Mouse (Mus musculus) layer of hippocampus, postnatal 36 days (tissue): Measurements from ENCODE around the gene Sae1. TPM values are rescaled to one million over a fixed set of nuclear protein-coding genes. Genes with fewer than 3 reads are reported as not detected.

Source experiments
- DNase-seq, 2 experiments: peaks; one replicate each; pipeline ENCODE4 v3.0.0; 2022
- total RNA-seq, 2 experiments: library from RNA; stranded (reverse); gene quantifications; 2 replicates each; pipeline ENCODE4 v1.2.3; 2021

Sae1 gene
- total RNA-seq, 2 experiments from 2014 or later, result 88.7 to 97.5 TPM

DNA sequence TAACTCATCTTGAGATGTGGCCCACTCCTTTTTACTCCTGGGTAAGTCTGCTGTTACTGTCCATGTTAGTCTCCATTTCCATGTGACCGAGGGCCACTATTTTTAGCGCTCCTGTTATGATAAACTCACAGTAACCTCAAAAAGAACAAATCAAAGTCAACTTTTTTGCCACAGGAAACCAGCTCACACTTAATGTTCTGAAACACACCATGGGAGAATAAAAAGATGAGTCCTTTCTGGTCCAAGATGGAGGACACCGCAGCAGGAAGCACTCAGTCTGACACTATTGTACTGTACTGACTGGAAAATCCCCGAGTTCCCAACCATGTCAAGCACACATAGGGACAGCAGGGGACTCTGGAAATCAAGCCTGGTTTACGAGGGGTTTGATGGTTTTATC, 37.6 kb downstream of the Sae1 start:
- DNase-seq, result no peak

DNA sequence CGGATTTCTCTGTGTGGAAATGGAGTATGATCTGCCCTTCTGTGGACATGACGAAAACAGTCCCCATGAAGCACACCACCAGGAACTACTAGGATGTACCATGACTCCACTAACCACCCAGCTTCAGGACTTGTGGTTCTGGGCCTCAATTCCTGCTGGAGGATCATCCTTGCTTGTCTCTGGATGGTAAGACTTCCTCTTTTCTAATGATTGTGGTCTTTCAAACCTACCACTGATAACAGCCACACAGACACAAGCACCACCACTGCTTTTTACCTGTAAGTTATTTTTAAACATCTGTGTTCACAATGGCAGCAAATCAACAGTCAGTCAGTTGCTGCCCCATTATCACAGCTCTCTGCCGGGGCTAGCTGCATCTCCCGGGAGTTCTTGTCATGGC, 42.3 kb downstream of the Sae1 start:
- no peak for DNase-seq

DNA sequence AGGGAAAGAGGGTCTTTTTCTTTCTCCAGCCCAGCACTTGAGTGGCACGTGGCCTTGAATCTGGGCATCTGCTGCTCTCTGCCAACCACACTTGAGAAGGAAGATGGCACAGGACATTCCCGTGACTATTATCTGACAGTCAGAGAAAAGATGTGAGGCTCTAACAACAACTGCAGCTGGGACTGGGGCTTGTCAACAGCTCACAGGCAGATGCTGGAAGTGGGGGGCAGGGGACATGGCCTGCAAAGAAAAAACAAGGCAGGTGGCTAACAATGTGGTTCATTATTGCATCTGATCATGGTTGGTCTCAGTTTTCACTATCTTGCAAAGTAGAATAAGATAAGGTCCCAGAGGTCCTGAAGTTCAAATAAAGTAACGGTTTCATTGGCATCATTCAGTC, 43.0 kb downstream of the Sae1 start:
- no peak for DNase-seq

DNA sequence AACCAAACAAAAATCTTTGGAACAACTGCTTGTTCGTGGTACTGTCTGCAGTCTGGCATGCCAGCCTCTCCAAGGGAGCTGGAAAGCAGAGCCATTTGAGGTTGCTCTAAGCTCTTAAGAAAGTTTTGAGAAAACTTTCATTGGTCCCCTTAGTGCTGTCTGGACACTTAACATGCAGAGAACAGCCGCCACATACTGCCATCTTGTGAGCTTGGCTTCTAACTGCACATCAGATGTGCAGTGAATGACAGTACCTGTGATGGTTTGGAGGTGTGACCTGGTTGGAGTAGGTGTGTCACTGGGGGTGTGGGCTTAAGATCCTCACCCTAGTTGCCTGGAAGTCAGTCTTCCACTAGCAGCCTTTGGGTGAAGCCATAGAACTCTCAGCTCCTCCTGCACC, 49.9 kb downstream of the Sae1 start:
- no peak for DNase-seq

DNA sequence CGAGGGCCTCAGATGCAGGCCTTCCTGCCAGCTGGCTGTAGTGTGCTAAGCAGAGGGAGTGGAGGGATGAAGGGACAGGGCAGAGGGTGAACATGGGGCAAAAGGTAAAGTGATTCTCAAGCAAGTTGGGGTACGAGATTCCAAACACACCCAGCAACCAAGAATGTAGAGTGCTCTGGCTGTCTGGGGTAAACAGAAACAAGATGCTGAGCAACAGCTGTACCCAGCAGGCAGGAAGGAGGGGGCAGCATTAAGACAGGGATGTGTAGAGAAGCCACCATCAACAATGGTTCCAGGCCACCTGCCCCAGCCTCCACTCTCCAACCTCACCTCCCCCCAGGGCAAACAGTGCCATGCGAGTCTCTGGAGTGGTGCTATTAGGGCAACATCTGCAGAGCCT, 58.5 kb downstream of the Sae1 start:
- no peak for DNase-seq

DNA sequence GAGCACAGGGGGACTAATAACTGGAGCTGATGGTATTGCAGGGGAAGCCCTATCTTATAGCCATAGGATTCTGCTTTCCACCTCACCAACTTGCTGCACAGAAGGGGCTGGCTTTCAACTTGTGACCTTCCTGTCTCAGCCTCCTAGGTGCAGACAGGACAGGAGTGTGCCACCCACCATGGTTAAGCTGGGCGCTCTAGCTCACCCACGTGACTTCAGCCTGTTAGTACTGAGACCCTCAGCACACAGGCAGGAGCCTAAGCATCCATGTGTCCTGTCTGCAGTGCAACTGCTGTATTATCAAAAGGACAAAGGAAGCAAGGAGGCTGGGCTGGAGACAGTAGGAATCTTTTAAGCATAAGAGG, 61.0 kb downstream of the Sae1 start:
- DNase-seq, result no peak

DNA sequence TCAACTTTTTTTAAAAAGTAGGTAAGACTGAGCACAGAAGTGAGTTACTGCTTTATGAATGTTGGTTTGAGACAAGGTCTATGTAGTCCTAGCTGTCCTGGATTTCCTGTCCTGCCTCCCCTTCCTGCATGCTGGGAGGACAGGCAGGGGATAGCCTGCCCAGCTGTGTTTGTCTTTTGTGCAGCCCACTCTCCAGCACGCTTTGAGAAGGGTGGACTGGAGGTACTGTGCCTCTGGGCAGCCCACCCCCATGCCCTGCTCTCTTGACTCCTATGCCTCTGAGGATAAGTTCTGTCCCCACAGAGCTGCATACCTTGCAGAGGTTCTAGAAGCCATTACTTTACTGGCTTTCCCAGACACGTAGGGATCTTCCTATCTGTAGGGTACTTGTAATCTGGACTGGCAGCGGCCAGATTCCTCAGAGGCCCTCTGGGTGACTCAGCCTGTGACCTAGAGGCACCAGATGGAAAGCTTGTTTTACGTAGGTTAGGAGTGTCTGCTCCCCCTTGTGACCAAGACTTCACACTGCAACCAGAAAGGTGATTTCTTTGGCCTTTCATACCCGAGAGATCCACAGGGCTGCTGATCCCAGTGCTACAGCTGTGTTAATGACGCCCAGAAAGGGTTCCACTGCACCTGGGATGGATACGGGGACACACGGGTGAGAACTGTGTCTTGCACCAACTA, 61.5 kb downstream of the Sae1 start:
- peak in 1 of 2 experiments; percentile 29 for DNase-seq

DNA sequence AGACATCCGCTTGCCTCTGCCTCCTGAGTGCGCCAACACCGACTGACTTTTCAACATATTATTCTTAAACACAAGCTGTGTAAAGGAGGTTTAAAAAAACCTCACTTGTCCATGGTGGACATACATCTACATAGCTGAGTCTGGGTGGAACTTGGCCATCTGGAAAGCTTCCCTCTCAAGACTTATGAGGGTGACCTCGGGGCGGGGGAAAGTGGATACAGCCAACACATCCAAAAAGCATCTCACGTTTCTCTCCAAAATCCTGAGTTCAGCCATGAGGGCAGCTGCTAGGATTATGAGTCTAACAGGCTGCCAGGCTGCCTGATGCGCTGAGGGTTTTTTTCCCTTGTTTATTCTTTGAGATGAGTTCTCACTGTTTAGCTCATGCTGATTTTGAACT, 62.9 kb downstream of the Sae1 start:
- DNase-seq, result no peak

DNA sequence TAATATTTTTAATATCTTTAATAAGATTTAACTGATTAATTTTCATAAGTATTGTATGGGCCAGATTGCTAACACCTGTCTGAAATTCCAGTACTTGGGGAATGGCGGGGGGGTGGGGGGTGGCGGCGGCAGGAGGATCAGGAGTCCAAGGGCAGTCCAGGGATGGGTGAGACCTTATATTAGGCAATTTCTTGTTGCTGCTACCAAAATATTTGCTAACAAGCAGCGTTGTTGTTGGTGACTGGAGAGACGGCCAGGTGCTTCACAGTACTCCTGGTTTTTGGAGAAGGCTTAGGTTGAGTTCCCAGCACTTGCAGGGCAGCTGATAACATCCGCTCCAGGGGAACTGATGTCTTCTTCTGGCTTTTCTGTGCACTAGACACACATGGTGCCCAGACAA, 67.1 kb downstream of the Sae1 start:
- DNase-seq, result no peak

DNA sequence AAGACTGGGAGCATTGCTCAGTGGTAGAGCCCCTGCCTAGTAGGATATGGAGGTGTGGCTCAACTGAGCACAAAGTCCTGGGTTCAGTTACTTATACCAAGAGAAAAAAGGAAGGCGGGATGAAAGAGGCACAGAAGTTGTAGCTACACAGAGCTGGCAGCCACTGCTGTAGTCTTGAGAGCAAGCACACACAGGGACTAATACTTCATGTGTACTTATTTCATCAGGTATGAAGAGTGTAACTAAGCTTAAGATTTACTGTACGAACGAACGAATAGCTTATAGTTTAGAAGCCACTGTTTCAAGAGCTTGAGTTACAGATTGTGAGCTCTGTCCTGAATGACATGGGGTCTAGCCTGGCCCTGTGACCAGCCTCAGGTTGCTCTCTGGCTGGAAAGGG, 68.4 kb downstream of the Sae1 start:
- no peak for DNase-seq

DNA sequence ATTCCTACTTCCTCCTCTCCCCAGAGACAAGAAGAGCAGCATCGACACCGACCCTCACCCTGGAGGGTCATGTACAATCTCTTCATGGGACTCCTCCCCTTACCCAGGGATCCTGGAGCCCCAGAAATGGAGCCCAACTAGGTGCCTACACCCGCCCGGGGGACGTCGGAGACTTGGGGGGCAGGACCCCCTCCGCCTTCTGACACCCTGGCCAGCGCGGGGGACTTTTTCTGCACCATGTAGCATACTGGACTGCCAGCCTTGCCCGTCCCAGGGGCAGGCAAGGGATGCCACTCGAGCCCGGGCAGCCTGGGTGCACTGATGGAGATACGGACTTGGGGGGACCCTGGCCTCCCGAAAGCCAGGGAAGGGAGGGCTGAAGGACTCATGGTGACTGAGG, 70.5 kb downstream of the Sae1 start:
- no peak for DNase-seq

DNA sequence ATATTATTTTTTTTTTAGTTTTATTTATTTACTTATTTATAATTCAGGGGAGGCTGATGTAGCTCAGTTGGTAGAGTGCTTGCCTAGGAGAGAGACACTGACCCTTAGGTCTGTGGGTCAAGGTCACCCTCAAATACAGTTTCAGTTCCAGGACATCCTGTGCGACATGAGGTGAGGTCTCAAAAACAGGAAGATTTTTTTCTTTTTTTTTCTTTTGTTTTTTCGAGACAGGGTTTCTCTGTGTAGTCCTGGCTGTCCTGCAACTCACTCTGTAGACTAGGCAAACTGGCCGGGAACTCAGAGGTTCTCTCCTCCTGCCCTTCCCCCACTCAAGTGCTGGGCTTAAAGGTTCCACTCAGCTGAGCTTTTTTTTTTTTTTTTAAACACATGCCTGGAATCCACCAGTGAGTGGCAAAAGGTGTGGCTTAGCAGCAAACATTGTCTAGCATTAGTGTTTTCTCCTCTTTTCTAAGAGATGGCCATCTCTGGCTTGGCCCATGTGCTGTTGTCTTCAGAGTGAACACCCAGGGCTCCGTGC, 72.3 kb downstream of the Sae1 start:
- DNase-seq, result no peak

DNA sequence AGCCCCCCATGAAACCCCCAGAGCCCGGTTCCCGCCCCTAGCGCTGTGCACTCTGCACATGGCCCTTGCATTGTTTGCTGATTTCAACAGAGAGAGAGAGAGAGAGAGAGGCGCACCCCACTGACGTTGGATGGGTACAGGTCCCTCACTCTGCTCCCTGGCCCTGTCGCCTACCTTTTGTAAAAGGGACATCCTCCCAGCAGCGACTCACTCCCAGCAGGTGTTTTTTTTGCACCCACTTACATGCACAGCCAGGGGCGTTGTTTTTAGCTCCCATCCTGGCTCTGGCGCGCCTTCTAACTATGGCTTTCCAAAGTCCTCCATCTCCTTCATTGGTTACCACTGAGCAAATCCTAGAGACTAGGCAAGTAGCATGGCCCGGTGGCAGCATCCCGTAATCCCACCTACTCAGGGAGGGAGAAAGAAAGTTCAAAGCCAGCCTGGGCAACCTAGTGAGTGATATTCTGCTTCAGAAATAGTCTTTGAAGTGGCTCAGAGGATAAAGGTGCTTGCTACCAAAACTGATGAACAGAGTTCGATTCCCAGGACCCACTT, 73.3 kb downstream of the Sae1 start:
- no peak for DNase-seq

DNA sequence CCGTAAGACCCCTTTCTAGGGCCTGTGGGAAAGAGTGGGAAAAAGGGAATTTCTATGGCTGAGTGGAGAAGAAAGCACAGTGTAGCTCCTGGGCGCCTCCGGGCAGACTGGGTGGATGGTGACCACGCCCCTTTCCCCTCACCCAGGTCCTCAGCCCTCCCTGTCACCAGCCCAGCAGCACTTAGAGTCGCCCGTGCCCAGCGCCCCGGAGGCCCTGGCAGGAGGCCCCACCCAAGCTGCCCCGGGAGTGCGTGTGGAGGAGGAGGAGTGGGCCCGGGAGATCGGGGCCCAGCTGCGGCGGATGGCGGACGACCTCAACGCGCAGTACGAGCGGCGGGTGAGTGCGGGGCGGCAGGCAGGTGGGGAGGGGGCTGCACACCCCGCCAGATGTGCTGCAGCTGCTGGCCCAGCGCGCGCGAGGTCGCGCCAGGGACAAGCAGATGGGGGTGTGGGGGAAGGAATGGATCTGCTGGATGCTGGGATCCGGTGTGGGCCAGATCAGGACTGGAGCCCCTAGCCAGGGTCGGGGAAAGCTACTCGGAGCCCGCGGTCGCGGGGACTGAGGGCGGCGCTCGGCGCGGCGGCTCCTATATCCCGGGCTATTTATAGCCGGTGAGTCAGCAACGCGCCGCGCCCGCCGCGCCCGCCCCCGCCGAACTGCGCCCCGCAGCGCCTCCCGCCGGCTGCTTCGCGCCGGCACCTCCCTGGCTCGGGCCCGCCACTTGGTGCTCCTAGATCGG, 74.0 kb downstream of the Sae1 start:
- peak; percentile 64 to 68 for DNase-seq

DNA sequence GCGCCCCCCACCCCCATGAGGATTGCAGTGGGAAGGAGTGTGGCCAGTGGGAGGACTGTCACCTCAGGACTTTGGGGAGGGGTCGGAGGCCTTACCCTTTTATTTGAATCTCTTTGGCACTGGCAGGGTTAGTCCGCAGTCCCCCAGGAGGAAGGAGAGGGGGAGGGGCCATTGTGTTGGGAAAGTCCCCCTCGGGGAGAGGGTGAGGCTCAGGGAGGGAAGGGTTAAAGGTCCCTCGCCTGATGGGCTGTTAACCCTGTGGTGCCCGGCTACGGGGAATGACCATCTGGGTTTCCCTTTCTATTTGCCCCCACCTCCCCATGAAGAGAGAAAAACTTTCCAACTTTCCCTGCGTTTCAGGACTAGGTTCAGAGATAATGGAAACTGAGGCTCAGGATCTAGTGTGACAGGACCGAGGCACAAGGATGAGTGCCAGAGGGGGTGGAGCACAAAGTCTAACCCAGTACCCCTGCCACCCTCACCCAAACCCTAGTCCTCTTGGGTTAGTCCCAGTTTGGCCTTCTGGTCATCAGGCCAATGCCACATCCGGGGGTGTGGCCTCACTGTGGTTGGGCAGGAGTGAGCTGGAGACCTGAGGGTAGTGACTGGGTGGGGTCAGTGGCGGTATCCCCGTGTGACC, 74.8 kb downstream of the Sae1 start:
- peak in 1 of 2 experiments; percentile 18 for DNase-seq

DNA sequence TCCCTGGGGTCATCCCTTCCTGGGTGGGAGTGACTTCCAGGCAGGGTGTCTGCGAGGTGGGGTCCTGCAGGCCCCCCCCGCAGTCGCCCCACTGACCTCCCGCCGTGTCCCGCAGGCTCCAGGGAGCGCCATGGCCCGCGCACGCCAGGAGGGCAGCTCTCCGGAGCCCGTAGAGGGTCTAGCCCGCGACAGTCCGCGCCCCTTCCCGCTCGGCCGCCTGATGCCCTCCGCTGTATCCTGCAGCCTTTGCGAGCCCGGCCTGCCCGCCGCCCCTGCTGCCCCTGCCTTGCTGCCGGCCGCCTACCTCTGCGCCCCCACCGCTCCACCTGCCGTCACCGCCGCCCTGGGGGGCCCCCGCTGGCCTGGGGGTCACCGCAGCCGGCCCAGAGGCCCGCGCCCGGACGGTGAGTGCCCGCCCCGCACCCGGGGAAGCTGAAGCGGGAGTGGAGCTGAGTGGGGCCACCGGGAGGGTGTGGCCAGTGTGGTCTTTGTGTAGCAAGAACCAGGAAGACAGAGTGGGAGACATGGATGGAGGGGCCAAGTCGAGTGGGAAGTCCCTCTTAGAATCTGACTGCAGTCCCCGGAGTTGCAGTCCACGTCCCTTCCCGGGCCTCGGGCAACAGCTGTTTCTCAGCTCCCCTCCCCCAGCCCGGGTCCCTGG, 75.5 kb downstream of the Sae1 start:
- DNase-seq, result peak in 1 of 2 experiments; percentile 19

DNA sequence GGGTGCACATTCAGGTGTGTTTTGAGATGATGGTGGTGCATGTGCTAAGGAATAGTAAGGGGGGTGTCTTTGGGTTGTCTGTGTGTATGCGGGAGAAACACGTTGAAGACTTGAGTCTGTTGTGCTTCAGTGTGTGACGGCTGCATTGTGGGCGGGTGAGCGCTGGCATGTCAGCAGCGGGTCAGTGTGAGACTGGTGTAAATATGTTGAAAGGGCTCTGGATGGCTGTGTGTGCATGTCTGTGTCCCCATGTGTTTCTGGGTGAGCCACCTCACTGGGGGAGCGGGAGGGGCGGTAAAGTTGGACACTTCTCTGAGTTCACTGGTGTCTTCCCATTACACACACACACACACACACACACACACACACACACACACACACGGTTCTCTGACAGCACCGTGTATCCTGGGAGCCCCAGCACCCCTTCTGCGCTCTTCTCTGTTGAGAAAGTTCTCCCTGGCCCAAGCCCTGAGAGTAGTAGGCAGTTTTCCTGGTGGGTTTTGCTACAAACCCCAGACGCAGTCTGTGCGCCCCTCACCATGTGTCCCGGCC, 76.1 kb downstream of the Sae1 start:
- peak in 1 of 2 experiments; percentile 33 for DNase-seq

DNA sequence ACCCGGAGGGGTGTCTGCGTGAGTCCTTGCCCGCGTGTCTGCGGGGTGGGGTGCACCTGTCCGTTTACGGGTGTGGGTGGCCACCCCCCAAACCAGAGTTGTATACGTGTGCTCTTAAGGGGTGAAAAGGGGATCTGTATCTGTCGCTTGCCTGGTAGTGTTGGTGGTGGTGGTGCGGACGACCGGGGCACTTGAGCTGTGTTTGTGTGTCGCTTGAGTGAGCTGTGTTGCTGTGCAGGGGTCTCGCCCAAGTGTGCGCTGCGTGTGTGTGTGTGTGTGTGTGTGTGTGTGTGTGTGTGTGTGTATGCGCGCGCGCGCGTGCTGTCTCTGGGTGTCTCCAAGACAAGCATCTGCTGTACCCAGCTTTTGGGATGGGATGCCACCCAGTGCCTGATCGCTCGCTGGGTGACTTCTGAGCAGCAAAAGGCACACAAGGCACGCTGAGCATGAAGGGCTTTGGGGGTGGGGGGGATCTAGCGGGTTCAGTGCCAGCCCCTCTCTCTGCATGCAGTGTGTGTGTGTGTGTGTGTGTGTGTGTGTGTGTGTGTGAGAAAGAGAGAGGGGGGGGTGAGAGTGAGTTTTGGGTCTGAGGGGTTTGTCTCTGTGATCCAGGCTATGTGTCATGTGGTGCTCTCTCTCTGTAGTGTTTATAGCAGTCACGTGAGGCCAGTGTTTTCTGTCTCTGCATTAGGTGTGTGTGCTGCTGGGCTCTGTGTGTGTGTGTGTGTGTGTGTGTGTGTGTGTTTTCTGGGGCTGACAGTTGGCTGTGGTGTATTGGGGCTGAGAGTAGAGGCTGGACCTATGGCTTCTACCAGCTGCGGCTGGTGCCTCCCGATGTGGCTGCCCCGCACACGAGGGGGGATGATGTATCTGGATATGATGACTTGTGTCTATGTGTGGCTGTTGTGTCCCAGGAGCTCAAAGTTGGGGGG, 76.8 kb downstream of the Sae1 start:
- DNase-seq, result peak; percentile 55 to 58

DNA sequence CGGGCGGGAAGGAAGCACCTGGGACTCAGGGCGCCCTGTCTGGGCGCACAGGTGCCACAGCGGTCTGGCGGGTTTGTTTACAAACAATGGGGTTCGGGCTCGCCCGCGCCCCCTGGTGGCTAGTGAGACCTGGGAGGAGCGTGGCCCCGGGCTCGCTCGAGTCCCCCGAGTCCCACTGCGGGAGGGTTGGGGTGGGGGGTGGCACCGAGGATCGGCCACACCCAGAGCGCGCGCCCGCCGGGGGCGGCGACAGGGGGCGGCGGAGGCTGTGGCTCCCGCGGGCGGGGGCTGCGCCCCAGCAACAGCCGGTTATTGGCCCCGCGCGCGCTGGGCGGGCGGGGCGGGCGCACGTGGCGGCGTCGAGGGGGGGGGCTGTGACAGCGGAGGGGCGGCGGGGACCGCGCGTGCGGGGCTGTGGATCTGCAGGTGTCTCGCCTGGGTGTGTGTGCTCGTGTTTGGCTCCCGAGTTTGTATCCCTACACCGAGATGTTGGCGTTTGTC, 77.5 kb downstream of the Sae1 start:
- DNase-seq, result peak; percentile 70 to 76

DNA sequence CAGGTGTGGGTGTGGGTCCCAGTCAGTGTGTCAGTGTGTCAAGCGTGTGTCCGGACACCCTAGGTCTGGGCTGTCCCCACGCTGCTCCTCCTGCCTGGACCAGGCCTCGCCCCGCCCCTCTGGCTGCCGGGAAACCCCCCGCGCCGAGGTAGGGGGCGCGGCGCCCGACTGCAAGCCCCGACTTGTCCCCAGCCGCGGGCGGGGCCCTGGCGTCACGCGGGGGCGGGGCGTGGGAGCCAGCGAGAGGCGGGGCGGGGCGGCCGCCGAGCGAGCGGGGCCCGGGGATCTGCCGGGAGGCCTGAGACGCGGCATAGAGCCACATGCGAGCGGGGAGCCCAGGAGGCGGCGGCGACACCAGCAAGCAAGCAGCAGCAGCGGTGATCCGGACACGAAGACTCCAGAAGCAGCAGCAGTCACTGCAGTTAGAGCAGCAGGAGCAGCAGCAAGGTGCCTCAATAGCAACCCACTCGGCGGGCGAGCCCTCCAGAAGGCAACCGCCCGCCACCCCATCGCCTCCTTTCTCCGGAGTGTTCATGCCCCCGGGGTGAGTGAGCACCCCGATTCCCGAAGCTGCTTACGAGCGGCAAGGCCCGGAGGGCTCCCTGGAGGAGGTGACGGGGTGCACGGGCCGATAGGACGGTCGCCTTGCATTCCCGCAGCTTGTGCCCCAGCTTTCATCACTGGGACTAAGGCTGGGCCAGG, 78.1 kb downstream of the Sae1 start:
- DNase-seq, result peak; percentile 87
